Mouse (Mus musculus) spleen, adult 18-20 months (tissue): ENCODE results near the gene Trp53bp2.

Experiments used
- DNase-seq, 2 experiments: peaks; one replicate each; pipeline ENCODE4 v3.0.0; 2022; ENCODE audit warnings: mixed read lengths in 2 of 2

The Trp53bp2 gene

GRCm38 (mm10) chr1:182461813-182462212 is 52.8 kb downstream of the Trp53bp2 start:
- no peak for DNase-seq

GRCm38 (mm10) chr1:182465309-182465708 is 56.3 kb downstream of the Trp53bp2 start:
- no peak for DNase-seq

GRCm38 (mm10) chr1:182465978-182466377 is 57.0 kb downstream of the Trp53bp2 start:
- no peak for DNase-seq

GRCm38 (mm10) chr1:182475005-182475796 is 66.2 kb downstream of the Trp53bp2 start:
- DNase-seq: no peak

- no peak for DNase-seq
Measured at GRCm38 (mm10) chr1:182478935-182479334, 70.0 kb downstream of the Trp53bp2 start.

GRCm38 (mm10) chr1:182481138-182481537 is 72.2 kb downstream of the Trp53bp2 start:
- DNase-seq: no peak

GRCm38 (mm10) chr1:182481646-182482295 is 72.8 kb downstream of the Trp53bp2 start:
- DNase-seq: no peak

GRCm38 (mm10) chr1:182482991-182483909 is 74.3 kb downstream of the Trp53bp2 start:
- DNase-seq: no peak

- no peak for DNase-seq
Measured at GRCm38 (mm10) chr1:182483910-182484274, 74.9 kb downstream of the Trp53bp2 start.

GRCm38 (mm10) chr1:182488503-182488902 is 79.5 kb downstream of the Trp53bp2 start:
- DNase-seq: no peak

- DNase-seq: peak; percentile 91 to 95
Measured at GRCm38 (mm10) chr1:182489803-182490452, 81.0 kb downstream of the Trp53bp2 start.

- no peak for DNase-seq
Measured at GRCm38 (mm10) chr1:182490568-182490967, 81.6 kb downstream of the Trp53bp2 start.

- DNase-seq: no peak
Measured at GRCm38 (mm10) chr1:182491839-182492238, 82.9 kb downstream of the Trp53bp2 start.

- DNase-seq: no peak
Measured at GRCm38 (mm10) chr1:182494285-182495145, 85.5 kb downstream of the Trp53bp2 start.

- DNase-seq: no peak
Measured at GRCm38 (mm10) chr1:182496685-182497084, 87.7 kb downstream of the Trp53bp2 start.

GRCm38 (mm10) chr1:182497736-182498135 is 88.8 kb downstream of the Trp53bp2 start:
- no peak for DNase-seq

GRCm38 (mm10) chr1:182499443-182500089 is 90.6 kb downstream of the Trp53bp2 start:
- DNase-seq: no peak

GRCm38 (mm10) chr1:182500224-182500623 is 91.3 kb downstream of the Trp53bp2 start:
- no peak for DNase-seq

- no peak for DNase-seq
Measured at GRCm38 (mm10) chr1:182500843-182501242, 91.9 kb downstream of the Trp53bp2 start.

GRCm38 (mm10) chr1:182501815-182502405 is 92.9 kb downstream of the Trp53bp2 start:
- no peak for DNase-seq
